Mouse (Mus musculus) spleen, adult 2 months (tissue): ENCODE results near the gene Lmx1a.

Source experiments
- CTCF ChIP-seq: fragments of 200-500 bp; IDR thresholded peaks from 2 replicates; pipeline ENCODE4 v1.5.1; 2011; ENCODE audit warnings: mild to moderate bottlenecking, inconsistent platforms; ENCODE audit not compliant: insufficient read depth, insufficient read length, insufficient replicate concordance; ENCODE audit errors: extremely low read depth
- POLR2A ChIP-seq: fragments of 200-500 bp; IDR thresholded peaks from 2 replicates; pipeline ENCODE4 v1.6.1; 2011; ENCODE audit warnings: low read depth, low read length, inconsistent platforms

DNA sequence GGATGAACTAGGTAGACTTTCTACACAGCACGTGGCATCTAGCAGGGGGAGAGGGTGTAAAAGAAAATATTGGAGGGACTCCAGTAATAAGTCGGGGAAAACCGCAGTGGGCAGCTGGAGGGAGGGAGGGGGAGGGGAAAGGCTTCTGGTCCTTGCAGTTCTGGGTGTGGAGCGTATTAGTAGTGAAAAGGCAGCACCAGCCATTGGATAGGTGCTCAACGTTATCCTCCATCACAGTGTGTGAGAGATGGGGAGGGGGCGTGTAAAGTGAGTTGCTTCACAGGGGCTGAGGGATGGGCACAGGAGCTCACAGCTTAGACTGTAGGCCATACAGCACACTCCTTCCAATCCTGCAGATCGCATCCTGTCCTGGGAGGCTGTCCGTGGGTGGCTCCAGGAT is 100.4 kb downstream of the Lmx1a start:
- TF ChIP-seq CTCF (no peak), POLR2A (no peak)
